Mouse (Mus musculus): ENCODE data around the gene Trpv3.

- TF ChIP-seq POLR2A (IDR thresholded peaks at IDR 0.05; ENCODE audit: insufficient read depth, low read depth, low read length) (no peak), CTCF (IDR thresholded peaks at IDR 0.05; ENCODE audit: insufficient read depth, low read depth, low read length) (no peak)
Measured at GRCm38 (mm10) chr11:73261385-73261784, 5.8 kb upstream of the Trpv3 start.

All from olfactory bulb, adult 2 months (tissue).